Mouse (Mus musculus) ovary, postnatal 10 days (tissue): ENCODE data around the gene Wdr11.

ENCODE experiments used
- DNase-seq: peaks from one replicate; pipeline ENCODE4 v3.0.0; 2022; ENCODE audit warnings: low spot score

Wdr11 gene

DNA sequence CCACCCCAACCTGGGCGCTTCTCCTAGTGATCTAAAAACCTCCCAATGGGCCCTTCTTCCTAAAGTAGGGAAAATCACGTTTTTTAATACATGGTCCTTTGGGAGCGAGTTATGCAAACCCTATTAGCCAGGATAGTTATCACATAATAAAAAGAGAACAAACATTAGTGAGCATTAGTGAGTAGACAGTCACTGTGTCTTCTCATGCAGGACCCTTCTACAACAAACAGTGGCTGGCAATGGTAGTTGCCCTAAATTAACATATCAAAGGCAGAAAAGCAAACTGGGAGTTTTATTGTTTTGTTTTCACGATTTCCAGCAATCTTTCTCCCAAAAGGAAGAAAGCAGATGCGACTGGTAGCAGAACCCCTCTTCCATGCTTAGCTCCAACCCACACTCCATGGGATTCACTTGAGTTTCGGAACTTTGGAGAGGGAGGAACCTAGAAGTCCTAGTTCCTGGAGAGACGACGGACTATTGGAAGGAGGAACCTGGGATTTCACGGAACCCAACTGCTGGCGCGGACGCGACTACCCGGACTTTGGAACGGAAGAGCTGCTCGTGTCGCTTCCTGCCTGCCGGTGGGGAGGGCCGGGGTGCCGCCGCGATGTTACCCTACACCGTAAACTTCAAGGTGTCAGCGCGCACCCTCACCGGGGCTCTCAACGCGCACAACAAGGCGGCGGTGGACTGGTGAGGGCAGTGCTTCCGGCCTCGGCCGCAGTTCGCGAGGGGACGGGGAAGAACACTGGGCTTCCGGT is at the start of gene Wdr11:
Wdr11 (plus strand) TSS at position 493 of the 761 bp plus-strand sequence.
- DNase-seq, result peak; percentile 66

DNA sequence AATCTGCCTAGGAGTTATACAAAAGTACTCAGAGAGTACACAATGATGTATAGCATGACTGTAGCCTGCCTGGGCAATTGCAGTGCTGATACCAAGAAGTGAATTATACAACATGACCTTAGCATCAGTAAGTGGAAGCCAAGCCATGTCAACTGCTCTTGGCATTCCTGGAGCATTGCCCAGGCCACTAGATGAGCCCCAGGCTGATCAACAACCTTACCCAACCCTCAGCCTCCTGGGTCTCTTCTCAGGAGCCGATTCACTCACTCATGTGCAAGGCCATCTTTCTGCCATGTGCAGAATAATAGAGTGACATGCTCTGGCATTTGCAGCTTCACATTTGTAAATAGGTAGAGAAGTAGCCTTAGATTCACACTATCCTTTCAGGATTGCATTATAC is 24.1 kb upstream of the Wdr11 start:
- no peak for DNase-seq

DNA sequence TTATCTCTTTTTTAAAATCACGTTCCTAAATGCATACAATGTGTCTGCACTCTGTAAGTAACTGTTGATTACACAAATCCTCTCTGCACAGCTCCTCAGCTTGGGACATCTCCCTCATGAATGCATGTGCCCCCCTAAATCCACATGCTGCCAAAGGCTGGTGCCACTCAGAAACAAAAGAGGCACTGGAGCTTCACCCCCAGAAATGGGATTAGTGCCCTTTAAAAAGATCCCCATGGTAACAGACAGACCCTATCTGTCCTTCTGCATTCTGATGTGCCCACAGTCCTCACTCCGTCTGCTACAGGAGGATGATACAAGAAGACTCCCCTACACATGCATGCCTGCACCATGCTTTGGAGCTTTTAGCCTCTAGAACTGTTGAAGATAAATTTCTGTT is 23.3 kb upstream of the Wdr11 start:
- DNase-seq, result no peak

DNA sequence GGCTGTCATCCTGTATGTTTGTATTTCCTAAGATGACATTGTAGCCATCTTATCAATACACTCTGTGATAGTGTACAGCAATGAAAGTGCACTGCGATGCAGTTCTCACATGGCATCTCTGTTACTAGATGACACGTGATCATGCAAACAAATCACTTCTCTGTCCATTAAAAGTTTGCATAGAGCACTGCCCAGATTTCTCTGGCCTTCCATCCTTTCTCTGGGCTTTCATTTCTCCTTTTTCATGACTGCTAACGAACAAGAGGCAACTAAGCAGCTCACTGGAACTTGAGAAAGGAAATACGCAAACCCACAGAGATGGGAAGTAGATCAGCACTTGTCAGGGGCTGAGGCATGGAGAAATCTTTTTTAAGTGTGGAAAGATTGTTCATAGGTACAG is 17.2 kb upstream of the Wdr11 start:
- no peak for DNase-seq

DNA sequence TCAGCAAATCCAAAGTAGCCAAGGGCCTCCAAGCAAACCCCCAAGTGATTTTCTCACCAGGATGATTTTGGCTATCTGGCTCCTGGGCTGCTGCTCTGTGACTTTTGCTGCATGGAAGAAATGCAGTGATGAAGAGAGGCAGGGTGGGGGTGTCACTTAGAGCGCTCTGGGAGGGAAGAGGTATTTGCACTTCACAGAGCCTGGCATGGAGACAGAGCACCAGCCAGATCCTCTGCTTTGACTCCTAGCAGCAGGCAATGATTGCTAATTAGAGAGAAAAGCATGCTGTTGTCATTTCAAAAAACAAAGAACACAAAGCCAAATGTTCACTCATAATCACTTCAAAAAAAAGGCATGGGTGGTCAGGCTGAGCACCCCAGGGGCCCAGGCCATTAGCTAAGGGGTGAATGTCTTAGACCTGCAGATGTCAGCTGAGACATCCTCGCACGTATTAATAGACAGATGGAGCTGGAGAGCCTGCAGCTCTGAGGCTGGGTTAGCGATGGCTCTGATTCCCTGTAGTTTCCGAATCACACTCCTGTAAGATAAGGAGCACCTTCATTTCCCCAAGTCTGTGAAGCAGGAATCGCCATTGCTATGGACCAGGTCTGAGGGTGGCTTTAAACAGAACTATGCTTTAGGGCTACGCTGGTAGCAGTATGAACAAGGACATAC is 16.4 kb upstream of the Wdr11 start:
- no peak for DNase-seq

DNA sequence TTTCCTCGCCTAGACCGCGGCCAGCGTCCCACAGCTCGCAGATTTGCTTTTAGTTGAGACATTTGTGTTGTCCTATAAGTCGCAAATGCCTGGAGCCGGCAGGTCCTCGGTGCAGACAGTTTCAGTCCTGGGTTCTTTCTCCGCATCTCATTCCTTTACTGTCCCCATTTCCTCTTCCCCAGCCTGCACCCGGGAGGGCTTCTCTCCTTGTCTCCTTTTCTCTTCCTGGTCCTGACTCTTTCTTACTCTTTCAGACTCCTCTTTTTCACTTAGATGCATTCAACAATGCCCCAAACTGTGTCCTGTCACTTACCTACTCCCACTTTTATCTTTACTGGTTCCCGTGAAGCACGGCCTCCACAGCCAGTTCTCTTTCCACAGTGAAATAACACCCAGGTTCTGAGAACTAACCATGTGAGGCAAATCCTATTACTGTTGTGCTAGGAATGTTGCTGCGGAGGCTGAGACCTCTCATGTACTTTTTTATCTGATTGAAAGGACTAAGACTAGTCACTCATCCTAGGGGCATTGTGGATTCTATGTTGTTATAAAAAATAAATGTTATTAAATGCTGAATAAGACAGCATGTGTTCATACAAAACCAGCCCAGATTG is 576 bp downstream of the Wdr11 start:
- DNase-seq, result no peak

DNA sequence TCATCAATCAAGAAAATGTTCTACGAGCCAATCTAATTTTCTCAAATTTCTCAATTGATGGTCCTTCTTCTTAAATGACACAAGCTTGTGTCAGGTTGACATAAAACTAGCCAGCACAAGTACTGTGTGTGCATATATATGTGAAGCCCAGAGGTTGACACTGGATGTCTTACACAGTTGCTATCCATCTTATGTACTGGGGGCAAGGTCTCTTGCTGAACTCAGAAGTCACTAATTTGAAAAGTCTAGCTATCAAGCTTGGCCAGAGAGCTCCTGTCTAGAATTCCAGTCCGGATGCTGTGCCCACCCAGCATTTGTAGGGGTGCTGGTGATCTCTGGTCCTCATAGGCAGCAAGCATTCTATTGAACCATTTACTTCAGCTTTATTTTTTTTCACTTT is 5.5 kb downstream of the Wdr11 start:
- no peak for DNase-seq

DNA sequence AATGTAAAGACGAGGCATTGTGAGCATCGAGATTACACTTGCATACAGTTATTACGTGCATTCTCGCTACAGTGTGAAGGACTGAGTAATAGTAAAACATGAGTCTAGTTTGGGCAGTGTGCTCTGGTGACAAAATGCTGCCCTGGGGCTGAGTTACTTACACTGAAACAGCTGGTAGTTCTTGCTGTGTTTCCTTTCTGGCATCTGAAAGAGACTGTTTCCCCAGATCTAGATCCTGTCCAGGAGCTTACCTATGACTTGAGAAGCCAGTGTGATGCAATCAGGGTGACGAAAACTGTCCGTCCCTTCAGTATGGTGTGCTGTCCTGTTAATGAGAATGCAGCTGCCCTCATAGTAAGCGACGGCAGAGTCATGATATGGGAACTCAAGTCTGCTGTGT is 14.6 kb downstream of the Wdr11 start:
- DNase-seq, result no peak

DNA sequence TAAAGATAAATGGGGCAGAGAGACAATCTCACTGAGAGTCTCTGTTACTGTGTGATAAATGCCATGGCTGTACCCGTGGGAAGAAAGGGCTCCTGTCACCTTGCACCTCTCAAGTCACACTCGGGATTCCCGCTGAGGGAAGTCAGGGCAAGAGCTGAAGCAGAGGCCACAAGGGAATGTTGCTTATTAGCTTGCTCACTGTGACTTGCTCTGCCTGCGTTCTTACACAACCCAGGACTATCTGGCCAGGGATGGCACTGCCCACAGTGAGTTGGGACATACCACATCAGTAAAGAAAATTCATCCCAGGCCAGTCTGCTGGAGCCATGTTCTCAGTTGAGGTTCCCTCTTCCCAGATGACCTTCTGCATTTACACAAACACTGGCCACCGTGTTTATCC is 29.5 kb downstream of the Wdr11 start:
- no peak for DNase-seq

DNA sequence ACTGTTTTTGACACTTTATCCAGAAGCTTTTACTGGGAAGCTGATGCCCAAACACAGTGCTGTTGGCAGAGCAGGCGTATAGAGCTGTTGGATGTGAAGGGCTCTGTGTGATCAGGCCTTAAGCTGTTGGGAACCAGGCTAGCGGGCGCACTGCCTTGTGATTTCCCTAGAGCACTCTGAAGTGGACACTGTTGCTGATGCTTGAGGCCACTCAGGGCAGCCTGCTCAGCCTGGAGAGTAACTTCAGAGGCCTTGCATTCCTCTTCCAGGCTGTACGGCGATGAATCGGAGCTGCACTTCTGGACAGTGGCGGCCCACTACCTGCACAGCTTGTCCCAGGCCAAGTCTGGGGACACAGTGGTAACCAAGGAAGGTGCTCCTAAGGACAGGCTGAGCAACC is 38.7 kb downstream of the Wdr11 start:
- no peak for DNase-seq

DNA sequence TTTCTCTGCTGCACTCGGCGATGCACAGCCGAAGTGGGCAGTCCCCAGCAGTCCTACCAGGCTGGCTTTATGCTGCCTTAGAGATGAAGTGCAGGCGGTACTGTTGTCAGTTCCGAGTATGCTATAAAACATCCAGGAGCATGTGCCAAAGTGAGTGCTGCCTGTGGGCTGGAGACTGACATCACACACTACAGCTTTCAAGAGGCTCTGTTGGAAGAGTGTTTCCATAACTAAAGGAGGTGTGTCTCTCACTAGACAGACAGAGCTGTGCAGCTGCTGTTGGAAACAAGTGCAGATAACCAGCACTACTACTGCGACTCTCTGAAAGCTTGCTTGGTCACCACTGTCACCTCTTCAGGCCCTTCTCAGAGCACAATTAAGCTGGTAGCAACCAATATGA is 39.8 kb downstream of the Wdr11 start:
- DNase-seq, result no peak

DNA sequence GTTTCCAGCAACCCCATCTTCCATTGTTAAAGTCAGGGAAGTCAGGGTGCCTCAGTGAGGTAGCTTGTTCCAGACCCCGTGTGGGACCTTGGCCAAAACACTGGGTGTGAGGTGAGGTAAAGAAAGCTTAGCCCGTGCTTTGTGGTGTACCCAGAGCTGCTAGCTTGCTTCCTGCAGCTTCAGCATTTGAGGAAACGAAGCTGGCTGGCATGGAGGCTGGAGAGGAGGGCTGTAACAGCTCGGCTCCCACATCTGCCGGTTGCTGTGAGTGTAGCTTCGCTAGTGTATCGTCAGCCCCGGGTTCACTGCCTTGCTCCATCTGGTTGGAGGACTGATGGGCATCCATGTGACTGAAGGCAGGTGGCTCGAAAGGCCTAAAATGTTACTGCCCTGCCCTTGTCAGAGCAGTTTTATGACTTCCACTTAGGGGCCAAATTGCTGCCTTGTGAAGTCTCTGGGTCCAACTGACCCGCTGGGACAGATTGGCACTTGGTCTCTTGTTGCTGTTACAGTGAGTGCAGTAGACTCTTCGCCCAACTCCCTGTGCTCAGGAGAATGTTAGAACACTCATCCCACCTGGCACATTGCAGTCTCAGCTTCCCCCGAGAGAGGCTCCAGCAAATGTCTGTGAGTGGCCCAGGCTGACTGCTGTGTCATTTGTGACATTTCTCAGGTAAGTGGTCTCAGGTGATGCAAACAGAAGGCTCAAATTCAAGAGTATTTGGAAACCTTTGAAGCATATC is 44.4 kb downstream of the Wdr11 start:
- DNase-seq, result no peak

DNA sequence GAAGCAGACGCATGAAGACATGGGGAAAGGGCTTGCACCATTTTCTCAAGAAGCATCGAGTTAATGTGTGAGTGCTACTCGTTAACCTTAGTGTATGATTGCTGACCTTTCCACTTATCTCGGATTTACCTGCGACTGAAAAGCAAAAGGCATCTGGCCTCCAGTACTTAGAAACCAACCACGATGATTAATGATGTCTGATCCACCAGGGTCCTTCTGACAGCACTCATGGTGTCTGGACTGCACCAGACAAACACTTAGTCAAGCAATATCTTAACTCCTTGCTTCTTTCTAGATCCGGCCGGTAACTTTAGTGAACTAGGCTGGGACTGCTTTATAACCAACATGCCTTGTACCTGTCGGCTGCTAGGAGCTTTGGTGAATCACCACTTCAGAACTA is 45.3 kb downstream of the Wdr11 start:
- no peak for DNase-seq

DNA sequence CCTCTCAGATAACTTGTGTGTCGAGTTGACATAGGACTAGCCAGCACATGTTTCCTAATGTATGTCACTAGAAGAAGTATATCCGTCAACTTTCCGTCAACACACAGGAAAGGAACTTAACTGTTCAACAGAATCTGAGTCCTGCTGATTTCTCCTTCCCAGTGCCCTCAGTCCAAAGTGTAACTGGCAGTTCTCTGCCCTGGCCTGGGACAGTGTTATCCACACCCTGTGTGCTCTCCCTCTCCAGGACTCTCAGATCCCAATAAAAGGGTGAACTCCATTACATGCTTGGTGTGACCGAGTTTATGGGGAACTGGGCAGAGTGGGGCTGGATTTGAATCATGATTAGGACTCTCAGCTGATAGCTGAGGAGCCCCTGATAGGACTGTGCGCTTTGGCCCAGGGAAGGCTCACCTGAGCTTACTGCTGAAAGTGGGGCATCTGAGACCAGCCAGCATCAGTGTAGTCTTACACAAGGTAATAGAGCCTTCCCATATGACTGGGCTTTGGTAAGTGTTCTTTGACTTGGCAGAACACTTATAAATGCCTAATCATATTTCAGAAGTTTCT is 46.3 kb downstream of the Wdr11 start:
- DNase-seq, result no peak

DNA sequence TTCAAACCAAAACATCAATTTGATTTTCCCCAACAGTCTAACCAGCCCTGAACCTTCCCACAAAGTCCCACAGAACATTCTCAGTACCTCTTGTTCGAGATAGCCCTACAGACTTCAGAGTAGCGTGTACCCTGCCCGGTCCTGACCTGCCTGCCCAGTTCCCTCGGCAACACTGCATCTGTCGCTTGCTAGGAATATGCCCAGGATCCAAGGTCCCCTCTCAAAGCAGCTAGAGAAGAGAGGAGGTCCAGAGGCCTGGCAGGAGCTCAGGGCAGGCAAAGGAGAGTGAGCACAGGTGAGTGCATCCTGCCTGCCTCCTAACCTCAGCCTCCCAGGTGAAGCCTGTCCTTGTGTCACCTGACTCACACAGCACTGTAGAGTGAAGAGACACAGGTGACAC is 47.3 kb downstream of the Wdr11 start:
- DNase-seq, result no peak

DNA sequence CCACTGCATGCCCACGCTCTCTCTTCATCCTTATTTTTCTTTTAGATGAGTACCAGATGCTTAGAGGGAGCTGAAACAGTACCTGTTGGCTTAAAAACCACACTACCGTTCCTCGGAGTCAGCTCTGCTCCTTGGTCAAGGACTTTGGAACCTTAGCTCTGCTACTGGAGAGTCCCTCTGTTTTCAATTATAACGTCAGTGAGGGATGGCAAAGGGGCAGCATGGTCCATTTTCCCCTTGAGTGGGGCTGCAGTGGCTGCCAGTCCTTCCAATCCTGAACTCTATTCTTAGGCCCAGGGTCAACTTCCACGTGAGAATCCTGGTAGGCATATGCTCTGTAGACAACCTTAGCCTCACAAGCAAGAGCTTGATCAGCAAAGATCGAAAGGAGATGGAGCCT is 48.2 kb downstream of the Wdr11 start:
- DNase-seq, result no peak

DNA sequence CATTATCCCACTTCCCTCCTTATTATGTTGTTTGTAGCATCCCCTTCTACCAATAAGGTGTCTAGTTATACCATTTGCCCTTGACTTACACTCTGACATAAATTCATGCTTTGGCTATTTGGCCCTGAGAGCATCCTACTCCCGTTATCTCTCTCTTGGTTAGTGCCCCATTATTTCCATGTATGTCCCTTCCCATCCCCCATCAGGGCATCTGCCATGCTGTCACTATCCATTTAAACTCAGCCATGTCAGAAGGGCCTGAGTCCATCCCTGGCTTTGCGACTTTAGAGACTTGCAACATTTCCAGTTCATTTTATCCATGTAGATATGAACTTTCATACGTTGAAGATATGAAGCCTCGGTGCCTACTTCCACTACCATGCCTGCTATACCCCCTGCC is 51.6 kb downstream of the Wdr11 start:
- no peak for DNase-seq

DNA sequence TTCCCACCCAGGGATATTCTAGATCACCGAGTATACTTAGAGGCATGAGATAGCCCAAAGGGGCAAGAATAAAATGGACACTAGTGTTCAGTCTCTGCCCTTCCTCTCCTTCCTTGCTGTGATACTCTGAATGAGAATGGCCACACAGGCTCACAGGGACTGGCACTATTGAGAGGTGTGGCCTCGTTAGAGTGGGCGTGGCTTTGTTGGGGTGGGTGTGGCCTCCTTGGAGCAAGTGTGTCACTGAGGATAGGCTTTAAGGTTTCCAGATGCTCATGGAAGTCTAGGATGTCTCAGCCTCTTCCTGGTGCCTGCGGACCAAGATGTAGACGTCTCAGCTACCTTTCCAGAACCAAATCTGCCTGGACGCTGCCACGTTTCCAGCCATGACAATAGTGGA is 56.1 kb downstream of the Wdr11 start:
- no peak for DNase-seq

DNA sequence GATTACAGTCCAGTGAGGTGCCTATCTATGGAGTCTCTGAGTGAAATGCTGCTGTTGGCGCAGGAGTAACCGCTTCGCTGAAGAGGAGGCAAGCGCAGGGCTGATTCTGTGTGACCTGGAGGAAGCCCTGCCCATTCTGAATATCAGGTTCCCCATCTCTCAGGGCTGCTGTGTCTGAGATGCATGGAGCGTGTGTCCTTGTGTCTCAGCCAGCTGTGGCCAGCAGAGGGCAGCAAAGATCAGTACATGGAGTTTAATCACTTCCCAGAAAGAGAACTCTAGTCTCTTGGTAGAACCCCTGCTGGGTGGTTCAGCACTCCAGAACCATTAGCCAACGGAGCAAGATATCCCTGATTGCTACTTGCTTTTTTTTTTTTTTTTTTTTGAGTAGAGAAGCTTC is 57.3 kb downstream of the Wdr11 start:
- DNase-seq, result peak; percentile 76

DNA sequence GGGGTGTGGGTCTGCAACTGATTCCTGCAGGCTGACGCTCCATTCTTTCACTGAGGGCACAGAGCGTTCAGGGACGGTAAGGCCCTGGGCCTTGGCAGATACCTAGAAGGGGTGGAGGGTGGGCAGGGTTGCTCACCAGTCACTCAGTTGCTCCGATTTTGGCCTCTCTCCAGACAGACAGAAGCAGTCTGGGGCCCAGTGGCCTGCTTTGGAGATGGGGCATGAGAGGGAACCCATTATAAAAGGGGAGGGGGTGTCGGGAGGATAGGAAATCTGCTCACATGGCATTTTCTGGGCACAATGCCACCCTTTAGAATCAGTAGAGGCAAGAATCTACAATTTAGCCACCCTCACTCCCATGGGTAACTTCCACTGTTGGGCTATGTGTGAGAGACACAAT is 59.1 kb downstream of the Wdr11 start:
- no peak for DNase-seq

DNA sequence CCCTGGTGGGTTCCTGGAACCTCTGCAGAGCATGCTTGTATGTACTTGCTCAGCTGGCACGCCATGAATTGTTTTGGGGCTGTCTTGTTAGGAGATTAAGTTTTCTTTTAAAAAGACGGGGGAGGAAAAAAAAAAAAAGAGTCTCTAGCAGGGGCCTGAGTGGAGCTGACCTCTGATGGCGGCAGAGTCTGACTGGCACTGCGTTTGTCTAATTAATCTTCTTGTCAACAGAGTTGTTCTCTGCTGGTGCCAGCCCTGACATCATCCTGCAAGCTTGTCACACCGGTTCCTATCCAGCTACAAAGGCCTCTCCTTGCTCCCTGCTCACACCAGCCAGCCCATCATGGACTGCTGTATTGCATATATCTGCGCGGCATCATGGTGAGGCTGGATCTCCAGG is 60.1 kb downstream of the Wdr11 start:
- no peak for DNase-seq

DNA sequence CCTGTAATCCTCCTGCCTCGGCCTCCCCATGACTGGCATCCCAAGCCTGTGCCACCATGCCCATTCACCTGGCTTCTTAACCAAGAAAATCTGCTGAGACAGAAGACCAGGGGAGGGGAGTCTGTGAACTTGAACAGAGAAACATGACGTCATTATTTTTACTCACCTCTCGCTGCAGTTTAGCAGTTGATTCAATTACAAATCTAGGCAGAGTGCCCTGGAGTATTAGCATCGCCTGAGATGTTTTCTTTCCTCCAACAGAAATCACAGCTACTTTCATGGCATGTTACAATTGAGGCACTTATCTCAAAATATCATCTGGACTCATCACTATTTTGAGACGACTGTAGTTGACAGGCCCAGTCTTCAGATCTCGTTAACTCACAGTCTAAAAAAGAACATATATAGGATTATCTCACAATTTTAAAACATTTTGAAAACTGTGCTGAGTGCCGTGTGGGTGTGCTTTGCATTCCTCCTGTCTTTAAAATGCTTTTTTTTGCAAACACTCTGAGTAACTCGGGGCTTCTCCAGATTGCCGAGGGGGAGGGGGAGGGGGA is 61.3 kb downstream of the Wdr11 start:
- no peak for DNase-seq
